Mouse (Mus musculus): Measurements from ENCODE around the gene Dnah3. TPM values are rescaled to one million over a fixed set of nuclear protein-coding genes. Genes with fewer than 3 reads are reported as not detected.

Dnah3 gene
- polyA plus RNA-seq, 1 experiment from 2014 or later, result not detected

DNA sequence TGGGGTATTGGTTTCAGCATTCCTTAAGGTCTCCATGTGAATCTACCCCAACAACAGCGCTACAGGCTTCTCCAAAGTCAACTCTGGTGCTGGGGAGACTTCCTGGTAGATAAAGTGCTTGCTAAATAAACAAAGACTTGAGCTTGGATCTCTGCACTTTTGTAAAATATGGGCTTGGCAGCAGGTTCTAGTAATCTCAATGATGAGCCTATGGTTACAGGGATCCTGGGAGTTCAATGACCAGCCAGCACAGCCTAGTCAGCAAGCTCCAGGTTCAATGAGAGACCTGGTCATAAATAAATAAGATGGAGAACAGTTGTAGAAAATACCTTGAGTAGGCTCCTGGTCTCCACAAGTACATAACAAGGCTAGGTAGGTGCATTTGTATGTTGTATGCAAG is 141.0 kb downstream of the Dnah3 start:
- no peak overlapping the region for H3K4me3 ChIP-seq (ENCODE audit: low read depth, low read length)
- no peaks in the 10 kb centered on the region for H3K4me1 ChIP-seq (replicated peaks; ENCODE audit: control insufficient read depth, insufficient read depth, low read length)
- no peak for ATAC-seq
- no peaks in the 10 kb centered on the region for H3K36me3 ChIP-seq (ENCODE audit: control insufficient read depth, insufficient read depth)
- H3K9ac ChIP-seq (ENCODE audit: low read depth, low read length), result no peak overlapping the region
- no peaks in the 10 kb centered on the region for H3K27me3 ChIP-seq (replicated peaks; ENCODE audit: control insufficient read depth, insufficient read depth, low read length)
- H3K9me3 ChIP-seq (ENCODE audit: control insufficient read depth), result no peaks in the 10 kb centered on the region
- H3K27ac ChIP-seq (ENCODE audit: low read depth, low read length), result no peak overlapping the region
- TF ChIP-seq CTCF (IDR thresholded peaks at IDR 0.05; ENCODE audit: low read depth), result no peak
- no peak overlapping the region for H3K4me2 ChIP-seq (replicated peaks; ENCODE audit: low read depth)
- 58% methylated on average over 1 of the region's 1 CpGs for WGBS

DNA sequence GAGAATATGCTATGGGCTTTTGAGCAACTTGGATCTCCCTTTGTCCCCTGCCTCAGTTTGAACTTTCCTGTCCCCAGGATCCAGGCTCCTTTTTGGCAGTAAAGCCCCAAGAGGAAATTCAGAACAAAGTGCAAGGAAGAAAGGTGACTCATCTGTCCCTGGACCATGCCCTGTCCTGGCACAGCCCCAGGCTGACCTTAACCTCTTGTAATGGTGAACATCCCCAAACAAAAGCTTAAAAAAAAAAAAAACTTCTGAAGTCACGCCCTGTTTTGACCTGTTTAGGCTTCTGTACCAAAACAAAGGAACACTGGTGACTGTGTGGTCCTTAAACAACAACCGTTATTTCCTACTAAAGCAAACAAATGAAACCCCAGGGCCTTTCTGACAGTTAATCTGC is 153.5 kb downstream of the Dnah3 start:
- no peaks in the 10 kb centered on the region for H3K27me3 ChIP-seq (replicated peaks; ENCODE audit: control insufficient read depth, insufficient read depth, low read length)
- no peak overlapping the region for H3K27ac ChIP-seq (ENCODE audit: low read depth, low read length)
- H3K4me1 ChIP-seq (replicated peaks; ENCODE audit: control insufficient read depth, insufficient read depth, low read length), result no peaks in the 10 kb centered on the region
- H3K9ac ChIP-seq (ENCODE audit: low read depth, low read length), result no peak overlapping the region
- H3K36me3 ChIP-seq (ENCODE audit: control insufficient read depth, insufficient read depth), result no peaks in the 10 kb centered on the region
- no peak overlapping the region for H3K4me3 ChIP-seq (ENCODE audit: low read depth, low read length)
- TF ChIP-seq CTCF (IDR thresholded peaks at IDR 0.05; ENCODE audit: low read depth), result no peak
- no peak for ATAC-seq
- H3K9me3 ChIP-seq (ENCODE audit: control insufficient read depth), result no peaks in the 10 kb centered on the region
- H3K4me2 ChIP-seq (replicated peaks; ENCODE audit: low read depth), result no peak overlapping the region
- 59% methylated on average over 2 of the region's 2 CpGs for WGBS

DNA sequence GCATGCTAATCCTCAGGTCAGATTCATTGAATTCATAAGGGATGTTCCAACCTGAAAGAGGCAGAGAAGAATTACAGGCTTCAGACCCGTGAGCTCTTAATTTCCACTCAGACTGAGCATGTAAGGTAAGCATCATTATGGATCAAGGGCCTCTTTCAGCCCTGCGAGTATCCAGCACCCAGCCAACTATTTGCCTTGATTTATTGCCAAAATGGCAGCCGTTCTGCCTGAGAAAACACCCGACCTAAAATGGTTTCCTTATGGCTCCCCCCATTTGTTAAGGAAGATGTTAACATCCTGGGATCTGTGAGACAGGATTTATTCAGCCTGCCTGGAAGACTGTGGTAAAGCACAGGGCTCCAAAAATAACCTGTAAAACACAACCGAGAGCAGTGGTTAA is 158.0 kb downstream of the Dnah3 start:
- no peaks in the 10 kb centered on the region for H3K27me3 ChIP-seq (replicated peaks; ENCODE audit: control insufficient read depth, insufficient read depth, low read length)
- H3K27ac ChIP-seq (ENCODE audit: low read depth, low read length), result no peak overlapping the region
- WGBS, result 65% methylated on average over 5 of the region's 5 CpGs
- no peak overlapping the region for H3K4me3 ChIP-seq (ENCODE audit: low read depth, low read length)
- H3K4me1 ChIP-seq (replicated peaks; ENCODE audit: control insufficient read depth, insufficient read depth, low read length), result no peaks in the 10 kb centered on the region
- no peak for TF ChIP-seq CTCF (IDR thresholded peaks at IDR 0.05; ENCODE audit: low read depth)
- no peaks in the 10 kb centered on the region for H3K36me3 ChIP-seq (ENCODE audit: control insufficient read depth, insufficient read depth)
- no peaks in the 10 kb centered on the region for H3K9me3 ChIP-seq (ENCODE audit: control insufficient read depth)
- no peak for ATAC-seq
- no peak overlapping the region for H3K4me2 ChIP-seq (replicated peaks; ENCODE audit: low read depth)
- H3K9ac ChIP-seq (ENCODE audit: low read depth, low read length), result no peak overlapping the region

DNA sequence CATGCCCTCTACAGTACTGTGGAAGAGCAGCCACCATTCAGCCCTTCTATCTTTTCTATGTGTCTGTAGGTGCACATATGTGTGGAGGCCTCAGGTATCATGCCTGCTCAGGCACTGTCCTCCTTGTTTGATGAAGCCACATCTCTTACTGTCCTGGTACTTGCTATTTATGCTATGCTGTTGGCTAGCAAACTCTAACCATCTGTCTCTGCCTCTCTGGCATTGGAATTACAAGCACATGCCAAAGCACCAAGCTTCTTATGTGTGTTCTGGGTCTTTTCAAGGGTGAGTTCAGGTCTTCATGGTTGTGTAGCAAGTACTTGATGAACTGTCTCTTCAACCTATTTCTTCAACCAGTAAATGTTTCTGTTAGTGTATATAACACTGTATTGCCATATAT is 158.8 kb downstream of the Dnah3 start:
- H3K4me3 ChIP-seq (ENCODE audit: low read depth, low read length), result no peak overlapping the region
- H3K4me1 ChIP-seq (replicated peaks; ENCODE audit: control insufficient read depth, insufficient read depth, low read length), result no peaks in the 10 kb centered on the region
- H3K27me3 ChIP-seq (replicated peaks; ENCODE audit: control insufficient read depth, insufficient read depth, low read length), result no peaks in the 10 kb centered on the region
- no peaks in the 10 kb centered on the region for H3K36me3 ChIP-seq (ENCODE audit: control insufficient read depth, insufficient read depth)
- no peak overlapping the region for H3K9ac ChIP-seq (ENCODE audit: low read depth, low read length)
- no peak overlapping the region for H3K4me2 ChIP-seq (replicated peaks; ENCODE audit: low read depth)
- H3K27ac ChIP-seq (ENCODE audit: low read depth, low read length), result no peak overlapping the region
- no peak for ATAC-seq
- no peak for TF ChIP-seq CTCF (IDR thresholded peaks at IDR 0.05; ENCODE audit: low read depth)
- no peaks in the 10 kb centered on the region for H3K9me3 ChIP-seq (ENCODE audit: control insufficient read depth)

DNA sequence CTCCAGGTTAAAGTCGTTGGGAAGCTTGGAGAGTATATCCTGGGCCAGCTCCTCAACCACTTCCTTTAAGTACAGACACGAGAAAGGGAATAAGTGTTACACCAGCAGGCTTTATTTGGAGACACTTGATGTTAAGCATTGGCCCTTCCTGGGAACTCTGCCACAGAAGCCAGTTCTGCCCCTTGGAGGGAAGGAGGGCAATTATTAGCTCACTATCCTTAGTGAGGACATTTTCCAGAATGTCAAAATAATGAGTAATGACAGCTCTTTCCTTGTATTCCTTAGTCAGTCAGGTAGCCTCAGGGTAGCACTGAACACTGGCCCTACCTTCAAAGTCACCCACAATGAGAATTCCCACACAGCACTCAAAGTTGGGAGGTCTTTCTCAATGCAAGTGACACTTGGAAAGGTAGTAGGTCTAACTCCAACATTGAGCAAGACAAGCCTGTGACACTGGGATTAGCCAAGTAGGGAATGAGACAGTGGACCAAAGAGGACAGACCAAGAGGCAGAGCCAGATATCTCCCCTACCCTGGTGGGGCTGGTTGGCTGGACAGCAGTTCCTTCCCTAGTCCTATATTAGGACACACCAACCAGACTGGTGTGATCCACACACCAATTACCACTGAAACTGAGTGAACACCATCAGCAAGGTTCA is 166.2 kb downstream of the Dnah3 start:
- Histone ChIP-seq H3K9ac (ENCODE audit: low read depth, low read length) (no peak overlapping the region), H3K27ac (ENCODE audit: low read depth, low read length) (no peak overlapping the region), H3K4me2 (replicated peaks; ENCODE audit: low read depth) (no peak overlapping the region), H3K9me3 (ENCODE audit: control insufficient read depth) (no peaks in the 10 kb centered on the region), H3K27me3 (replicated peaks; ENCODE audit: control insufficient read depth, insufficient read depth, low read length) (no peaks in the 10 kb centered on the region), H3K4me3 (ENCODE audit: low read depth, low read length) (no peak overlapping the region), H3K36me3 (ENCODE audit: control insufficient read depth, insufficient read depth) (no peaks in the 10 kb centered on the region), H3K4me1 (replicated peaks; ENCODE audit: control insufficient read depth, insufficient read depth, low read length) (no peaks in the 10 kb centered on the region)
- 57% methylated on average over 2 of the region's 2 CpGs for whole genome bisulfite sequencing
- TF ChIP-seq CTCF (IDR thresholded peaks at IDR 0.05; ENCODE audit: low read depth), result no peak
- no peak for ATAC-seq

DNA sequence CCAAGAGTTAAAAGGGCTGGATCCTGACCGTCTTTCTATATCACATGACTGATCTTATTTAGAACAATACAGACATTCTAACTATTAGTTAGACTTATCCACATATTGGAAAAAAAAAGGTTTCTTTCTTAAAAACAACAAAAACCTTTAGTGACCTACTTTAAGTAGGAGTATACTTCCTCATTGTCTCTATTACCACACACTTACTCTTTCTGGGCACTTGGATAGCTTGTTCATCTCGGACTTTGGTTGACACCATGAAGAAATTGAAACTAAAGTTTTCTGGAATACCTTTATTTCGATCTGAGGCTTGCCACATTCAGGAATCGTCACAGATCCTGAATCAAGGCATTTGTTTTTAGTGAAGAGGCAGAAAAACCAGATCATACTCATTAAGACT is 174.0 kb downstream of the Dnah3 start:
- no peak for ATAC-seq

DNA sequence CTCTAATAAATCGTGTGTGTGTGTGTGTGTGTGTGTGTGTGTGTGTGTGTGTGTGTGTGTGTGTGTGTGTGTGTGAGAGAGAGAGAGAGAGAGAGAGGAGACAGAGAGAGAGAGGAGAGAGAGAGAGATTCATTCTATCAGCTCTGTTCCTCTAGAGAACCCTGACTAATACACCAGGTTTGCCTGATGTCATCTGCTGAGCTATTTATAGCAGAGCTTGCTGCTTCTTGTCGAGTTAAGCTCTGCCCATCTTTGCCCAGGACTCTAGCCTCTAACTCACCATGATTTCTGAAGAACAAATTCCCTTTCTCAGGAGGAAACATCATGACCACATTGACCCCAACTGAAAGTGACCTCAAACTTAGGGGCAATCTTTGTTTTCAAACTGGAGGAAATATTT is 174.6 kb downstream of the Dnah3 start:
- Histone ChIP-seq H3K4me1 (replicated peaks; ENCODE audit: control insufficient read depth, insufficient read depth, low read length) (no peaks in the 10 kb centered on the region), H3K27me3 (replicated peaks; ENCODE audit: control insufficient read depth, insufficient read depth, low read length) (no peaks in the 10 kb centered on the region), H3K36me3 (ENCODE audit: control insufficient read depth, insufficient read depth) (no peaks in the 10 kb centered on the region), H3K9ac (ENCODE audit: low read depth, low read length) (no peak overlapping the region), H3K27ac (ENCODE audit: low read depth, low read length) (no peak overlapping the region), H3K4me3 (ENCODE audit: low read depth, low read length) (no peak overlapping the region), H3K4me2 (replicated peaks; ENCODE audit: low read depth) (no peak overlapping the region), H3K9me3 (ENCODE audit: control insufficient read depth) (no peaks in the 10 kb centered on the region)
- WGBS, result 34% methylated on average over 2 of the region's 2 CpGs
- TF ChIP-seq CTCF (IDR thresholded peaks at IDR 0.05; ENCODE audit: low read depth), result no peak
- ATAC-seq, result no peak

More for the DNA sequence above, 174.0 kb downstream of the Dnah3 start:
- no peak for TF ChIP-seq CTCF (IDR thresholded peaks at IDR 0.05; ENCODE audit: low read depth)
- no peaks in the 10 kb centered on the region for H3K9me3 ChIP-seq (ENCODE audit: control insufficient read depth)
- no peak overlapping the region for H3K27ac ChIP-seq (ENCODE audit: low read depth, low read length)
- 58% methylated on average over 4 of the region's 4 CpGs for WGBS
- H3K4me1 ChIP-seq (replicated peaks; ENCODE audit: control insufficient read depth, insufficient read depth, low read length), result no peaks in the 10 kb centered on the region
- H3K36me3 ChIP-seq (ENCODE audit: control insufficient read depth, insufficient read depth), result no peaks in the 10 kb centered on the region
- no peak overlapping the region for H3K4me3 ChIP-seq (ENCODE audit: low read depth, low read length)
- H3K4me2 ChIP-seq (replicated peaks; ENCODE audit: low read depth), result no peak overlapping the region
- H3K27me3 ChIP-seq (replicated peaks; ENCODE audit: control insufficient read depth, insufficient read depth, low read length), result no peaks in the 10 kb centered on the region
- H3K9ac ChIP-seq (ENCODE audit: low read depth, low read length), result no peak overlapping the region

Measured in intestine, postnatal 0 days (tissue).